Mouse (Mus musculus) intestine, postnatal 0 days (tissue): ENCODE results near the gene Hapln1. TPM values are rescaled to one million over a fixed set of nuclear protein-coding genes. Genes with fewer than 3 reads are reported as not detected.

Experiments
- ATAC-seq: fragments of 200-750 bp; cut with Nextera tagmentation; 2 replicates; pipeline ENCODE4 v1.8.0; 2017; ENCODE audit warnings: mild to moderate bottlenecking, moderate TSS enrichment, moderate library complexity
- H3K27ac ChIP-seq: fragments of 300-500 bp; sonication (generic); 2 replicates; pipeline ENCODE4 v1.5.1; 2014; ENCODE audit warnings: mild to moderate bottlenecking, low read depth, low read length, moderate library complexity
- H3K27me3 ChIP-seq: fragments of 300-500 bp; sonication (generic); replicated peaks from 2 replicates; pipeline ENCODE4 v1.6.1; 2014; ENCODE audit warnings: low read length, mixed read lengths; ENCODE audit not compliant: control insufficient read depth, insufficient read depth
- H3K36me3 ChIP-seq: fragments of 300-500 bp; sonication (generic); 2 replicates; pipeline ENCODE4 v1.6.1; 2014; ENCODE audit warnings: mild to moderate bottlenecking, moderate library complexity; ENCODE audit not compliant: control insufficient read depth, insufficient read depth
- H3K4me1 ChIP-seq: fragments of 300-500 bp; sonication (generic); replicated peaks from 2 replicates; pipeline ENCODE4 v1.6.1; 2014; ENCODE audit warnings: antibody characterized with exemption, low read length, mixed read lengths; ENCODE audit not compliant: control insufficient read depth, insufficient read depth
- H3K4me2 ChIP-seq: fragments of 300-500 bp; sonication (generic); replicated peaks from 2 replicates; pipeline ENCODE4 v1.6.1; 2014; ENCODE audit warnings: low read depth, mild to moderate bottlenecking, moderate library complexity
- H3K4me3 ChIP-seq: fragments of 300-500 bp; sonication (generic); 2 replicates; pipeline ENCODE4 v1.5.1; 2014; ENCODE audit warnings: low read depth, low read length
- H3K9ac ChIP-seq: fragments of 300-500 bp; sonication (generic); 2 replicates; pipeline ENCODE4 v1.6.1; 2014; ENCODE audit warnings: mild to moderate bottlenecking, low read depth, low read length
- H3K9me3 ChIP-seq: fragments of 300-500 bp; sonication (generic); 2 replicates; pipeline ENCODE4 v1.6.1; 2016; ENCODE audit warnings: mixed run types; ENCODE audit not compliant: control insufficient read depth
- CTCF ChIP-seq: sonication (generic); IDR thresholded peaks from 2 replicates; pipeline ENCODE4 v1.5.1; 2016; ENCODE audit warnings: low read depth, mild to moderate bottlenecking, control low read depth, antibody characterized with exemption, moderate library complexity
- WGBS: fragments of 180-500 bp; shearing (Covaris S2); extraction: QIAGEN DNeasy Blood & Tissue Kit; methylation state at CpG from one replicate; pipeline ENCODE4 v1.1.7; 2014; 5-methylcytosine and 5-hydroxymethylcytosine counted together
- polyA plus RNA-seq: library from polyadenylated mRNA; unstranded; fragments of >200 nt; fragmentation: Nextera tagmentation; extraction: Ambion mirVana; gene quantifications from 2 replicates; pipeline ENCODE4 v1.2.1, GENCODE M21; 2015

Hapln1 gene
- polyA plus RNA-seq, 1 experiment from 2014 or later, result 3.8 TPM

DNA sequence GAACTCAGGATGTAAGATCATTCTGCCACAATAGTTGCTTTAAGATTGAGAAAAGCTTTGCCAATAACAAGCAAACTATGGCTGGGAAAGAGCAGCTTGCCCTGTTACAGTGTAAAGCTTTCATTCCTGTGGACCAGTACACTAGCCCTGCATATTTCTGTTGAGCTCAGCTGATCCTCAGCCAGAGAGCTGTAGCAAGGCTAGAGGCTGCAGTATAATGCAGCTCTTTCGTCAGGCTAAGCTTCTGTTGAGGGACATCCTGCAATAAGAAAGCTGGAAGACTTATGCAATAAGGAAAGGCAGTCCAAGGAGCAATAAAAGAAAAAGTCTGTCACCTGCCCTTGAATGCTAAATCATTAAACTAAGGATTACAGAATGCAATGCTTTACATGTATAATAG lies 45.5 kb downstream of the Hapln1 start:
- TF ChIP-seq CTCF, result no peak
- Histone ChIP-seq H3K9me3 (no peaks in the 10 kb centered on the region), H3K4me1 (peaks cover 7% of the 10 kb centered on the region; the same call in 1 of the 2 replicates), H3K27ac (no peak overlapping the region), H3K36me3 (no peaks in the 10 kb centered on the region), H3K4me3 (no peak overlapping the region), H3K9ac (no peak overlapping the region), H3K27me3 (no peaks in the 10 kb centered on the region), H3K4me2 (peak overlapping the region; percentile 37)
- WGBS, result 13% methylated on average over 1 of the region's 1 CpGs
- peak; percentile 86 for ATAC-seq

DNA sequence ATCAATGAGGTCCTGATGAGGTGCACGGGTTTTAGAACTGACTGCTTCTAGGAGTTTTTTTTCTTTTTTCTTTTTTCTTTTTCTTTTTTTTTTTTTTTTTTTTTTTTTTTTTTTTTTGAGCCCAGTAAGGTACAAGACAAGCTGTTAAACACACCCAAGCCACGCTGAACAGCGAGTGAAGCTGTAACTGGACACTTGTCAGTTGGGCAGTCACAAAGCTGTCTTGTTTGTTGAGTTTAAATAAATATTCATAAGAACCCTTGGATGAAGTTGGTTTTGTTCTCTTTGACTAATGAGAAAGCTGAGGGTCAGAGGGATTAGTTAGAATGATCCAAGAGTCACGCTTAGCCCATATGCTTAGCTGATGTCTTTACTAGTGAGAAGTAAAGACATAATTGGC lies 55.5 kb downstream of the Hapln1 start:
- ATAC-seq, result no peak
- no peak overlapping the region for H3K27ac ChIP-seq
- H3K4me2 ChIP-seq, result no peak overlapping the region
- no peaks in the 10 kb centered on the region for H3K4me1 ChIP-seq
- H3K9ac ChIP-seq, result no peak overlapping the region
- TF ChIP-seq CTCF, result no peak
- H3K27me3 ChIP-seq, result no peaks in the 10 kb centered on the region
- no peak overlapping the region for H3K4me3 ChIP-seq
- no peaks in the 10 kb centered on the region for H3K36me3 ChIP-seq
- 80% methylated on average over 4 of the region's 4 CpGs for WGBS
- no peaks in the 10 kb centered on the region for H3K9me3 ChIP-seq

DNA sequence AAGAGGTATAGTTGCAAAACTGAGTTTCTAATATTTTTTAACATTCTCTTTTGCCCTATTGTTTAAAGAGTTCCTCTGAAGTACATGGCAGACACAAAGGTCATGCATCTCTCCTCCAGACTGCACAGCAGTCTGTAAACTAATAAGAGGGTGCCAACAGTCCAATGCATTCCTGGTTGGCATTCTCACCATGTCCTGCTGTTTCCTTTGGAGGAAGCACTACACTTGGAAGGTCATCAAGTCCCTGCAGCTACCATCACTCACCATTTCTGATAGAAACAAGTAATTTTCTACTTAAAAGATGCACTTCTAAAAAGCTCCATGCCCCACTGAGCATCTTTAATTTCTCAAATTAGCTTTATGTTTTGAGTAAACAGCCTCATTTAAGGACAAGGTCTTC lies 57.8 kb downstream of the Hapln1 start:
- no peak overlapping the region for H3K9ac ChIP-seq
- no peaks in the 10 kb centered on the region for H3K36me3 ChIP-seq
- no peak overlapping the region for H3K27ac ChIP-seq
- no peak overlapping the region for H3K4me2 ChIP-seq
- ATAC-seq, result no peak
- H3K27me3 ChIP-seq, result no peaks in the 10 kb centered on the region
- no peak overlapping the region for H3K4me3 ChIP-seq
- H3K4me1 ChIP-seq, result no peaks in the 10 kb centered on the region
- no peak for TF ChIP-seq CTCF
- H3K9me3 ChIP-seq, result no peaks in the 10 kb centered on the region

DNA sequence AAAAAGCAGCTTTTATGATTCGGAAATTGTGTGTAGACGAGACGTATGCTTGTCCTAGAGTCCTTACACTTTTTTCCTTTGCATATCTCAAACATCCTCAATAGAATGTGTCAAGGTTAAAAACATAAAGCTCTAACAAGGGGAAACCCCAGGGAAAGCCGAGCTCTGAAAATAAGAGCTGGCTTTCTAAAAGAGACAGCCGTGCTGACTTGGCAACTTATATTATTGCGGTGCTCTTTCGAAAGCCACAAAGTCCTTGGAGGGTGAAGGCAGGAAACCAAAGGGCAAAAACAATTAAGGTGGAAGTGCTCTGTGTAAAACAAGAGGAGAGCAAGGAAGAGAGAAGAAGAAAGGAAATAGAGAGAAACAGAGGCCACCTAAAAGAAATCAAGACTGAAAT lies 60.9 kb downstream of the Hapln1 start:
- peak; percentile 45; the same call in 1 of the 2 replicates for ATAC-seq
- Histone ChIP-seq H3K4me3 (no peak overlapping the region), H3K27me3 (no peaks in the 10 kb centered on the region), H3K4me1 (no peaks in the 10 kb centered on the region), H3K9ac (no peak overlapping the region), H3K36me3 (no peaks in the 10 kb centered on the region), H3K9me3 (no peaks in the 10 kb centered on the region), H3K27ac (no peak overlapping the region), H3K4me2 (no peak overlapping the region)
- no peak for TF ChIP-seq CTCF
- 45% methylated on average over 7 of the region's 7 CpGs for WGBS

DNA sequence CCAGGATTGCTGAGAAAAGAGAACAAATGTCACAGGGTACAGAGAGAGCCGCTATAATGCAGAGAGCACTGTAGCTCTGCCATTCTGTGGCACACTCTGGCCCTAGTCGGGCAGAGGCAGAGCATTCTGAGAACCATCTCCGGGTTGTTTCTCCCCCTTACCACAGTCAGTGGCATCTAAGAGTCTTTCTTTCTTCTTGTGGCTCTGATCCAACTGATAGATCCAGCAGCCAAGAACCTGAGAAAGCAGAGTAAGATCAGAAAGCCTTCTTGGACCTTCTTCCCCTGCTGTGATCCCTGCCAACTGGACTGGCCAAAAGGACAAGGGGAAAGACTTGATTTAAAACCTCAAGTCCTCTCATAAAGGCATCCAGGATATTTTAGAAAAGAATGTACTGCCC lies 63.7 kb downstream of the Hapln1 start:
- no peak for ATAC-seq
- 83% methylated on average over 3 of the region's 3 CpGs for WGBS
- Histone ChIP-seq H3K4me3 (no peak overlapping the region), H3K9me3 (no peaks in the 10 kb centered on the region), H3K36me3 (no peaks in the 10 kb centered on the region), H3K27ac (no peak overlapping the region), H3K4me1 (no peaks in the 10 kb centered on the region), H3K9ac (no peak overlapping the region), H3K4me2 (no peak overlapping the region), H3K27me3 (no peaks in the 10 kb centered on the region)
- TF ChIP-seq CTCF, result no peak

DNA sequence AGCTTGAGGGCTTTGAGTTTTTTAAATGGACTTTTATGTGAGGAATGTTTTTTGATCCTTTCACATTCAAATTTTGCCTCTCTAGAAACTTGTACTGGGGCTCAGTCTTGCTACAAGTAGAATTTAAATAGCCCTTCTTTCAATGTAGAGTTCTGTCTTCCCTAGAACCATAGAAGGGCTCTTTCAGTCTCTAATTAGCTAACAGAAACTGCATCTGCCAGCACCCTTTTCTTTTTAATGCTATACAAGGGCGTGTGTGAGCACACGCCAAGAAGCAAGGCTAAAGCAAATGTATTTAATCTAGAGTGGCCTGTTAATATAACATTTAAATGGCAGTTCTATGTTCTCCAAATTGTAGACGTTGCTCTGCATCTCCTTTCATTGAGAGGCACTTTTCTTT lies 67.8 kb downstream of the Hapln1 start:
- no peaks in the 10 kb centered on the region for H3K27me3 ChIP-seq
- no peaks in the 10 kb centered on the region for H3K9me3 ChIP-seq
- 78% methylated on average over 3 of the region's 3 CpGs for WGBS
- no peak for ATAC-seq
- H3K36me3 ChIP-seq, result no peaks in the 10 kb centered on the region
- TF ChIP-seq CTCF, result no peak
- H3K4me2 ChIP-seq, result no peak overlapping the region
- H3K4me1 ChIP-seq, result no peaks in the 10 kb centered on the region
- H3K27ac ChIP-seq, result no peak overlapping the region
- no peak overlapping the region for H3K9ac ChIP-seq
- H3K4me3 ChIP-seq, result no peak overlapping the region

DNA sequence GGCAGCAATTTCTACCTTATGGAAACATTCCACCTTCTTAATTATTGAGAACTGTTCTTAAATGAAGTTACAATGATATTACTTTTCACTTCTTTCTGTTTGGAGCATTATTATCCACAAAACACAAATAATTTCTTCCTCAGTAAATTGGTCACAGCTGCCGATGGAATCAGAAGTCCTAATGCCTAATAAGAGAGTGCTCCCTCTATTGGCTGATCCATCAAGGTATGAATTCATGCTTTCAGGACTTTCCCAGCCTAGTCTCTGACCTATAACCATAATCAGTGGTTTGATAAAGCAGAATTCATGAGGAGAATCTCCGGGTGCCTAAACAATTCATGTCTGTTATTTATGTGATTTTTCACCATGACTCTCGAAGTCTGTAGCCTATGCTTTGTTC lies 79.5 kb downstream of the Hapln1 start:
- H3K4me3 ChIP-seq, result no peak overlapping the region
- no peak overlapping the region for H3K4me2 ChIP-seq
- TF ChIP-seq CTCF, result peak; percentile 39
- no peak for ATAC-seq
- H3K9me3 ChIP-seq, result no peaks in the 10 kb centered on the region
- WGBS, result 80% methylated on average over 3 of the region's 3 CpGs
- H3K27ac ChIP-seq, result no peak overlapping the region
- H3K36me3 ChIP-seq, result no peaks in the 10 kb centered on the region
- no peaks in the 10 kb centered on the region for H3K27me3 ChIP-seq
- no peaks in the 10 kb centered on the region for H3K4me1 ChIP-seq
- H3K9ac ChIP-seq, result no peak overlapping the region
